Mouse (Mus musculus) liver, adult (tissue): Measurements from ENCODE around the gene Gm11027.
A peak's percentile ranks its signal among the peaks of the same experiment; 100 is the strongest.
"Not testable (repeated sequence)": the region's sequence is repeated elsewhere in the genome, so short reads cannot be mapped to it uniquely, and the experiment has no call there.

Experiments
- GATA4 ChIP-seq: IDR thresholded peaks from 2 replicates; pipeline ENCODE4 v1.6.1; 2014; ENCODE audit warnings: mild to moderate bottlenecking, low read length; ENCODE audit not compliant: insufficient replicate concordance

Gene Gm11027

GRCm38 (mm10) chr12:116275086-116275485 lies at the start of gene Gm11027:
Gene Gm11027 (plus strand): TSS chr12:116275386.
- TF ChIP-seq GATA4, result not testable (repeated sequence)

- no peak for TF ChIP-seq GATA4
Measured at GRCm38 (mm10) chr12:116226289-116227057, 48.7 kb upstream of the Gm11027 start.

GRCm38 (mm10) chr12:116229451-116229850 lies 45.7 kb upstream of the Gm11027 start:
- TF ChIP-seq GATA4, result no peak

- no peak for TF ChIP-seq GATA4
Measured at GRCm38 (mm10) chr12:116231612-116232011, 43.6 kb upstream of the Gm11027 start.

GRCm38 (mm10) chr12:116232061-116232460 lies 43.1 kb upstream of the Gm11027 start:
- TF ChIP-seq GATA4, result no peak

GRCm38 (mm10) chr12:116235356-116235755 lies 39.8 kb upstream of the Gm11027 start:
- TF ChIP-seq GATA4, result no peak

- TF ChIP-seq GATA4, result no peak
Measured at GRCm38 (mm10) chr12:116236658-116237057, 38.5 kb upstream of the Gm11027 start.

GRCm38 (mm10) chr12:116238370-116238769 lies 36.8 kb upstream of the Gm11027 start:
- TF ChIP-seq GATA4, result no peak

GRCm38 (mm10) chr12:116238803-116239202 lies 36.4 kb upstream of the Gm11027 start:
- TF ChIP-seq GATA4, result no peak

- no peak for TF ChIP-seq GATA4
Measured at GRCm38 (mm10) chr12:116244601-116245000, 30.6 kb upstream of the Gm11027 start.

- TF ChIP-seq GATA4, result no peak
Measured at GRCm38 (mm10) chr12:116254652-116255051, 20.5 kb upstream of the Gm11027 start.

GRCm38 (mm10) chr12:116255636-116256035 lies 19.6 kb upstream of the Gm11027 start:
- no peak for TF ChIP-seq GATA4

GRCm38 (mm10) chr12:116258321-116258720 lies 16.9 kb upstream of the Gm11027 start:
- TF ChIP-seq GATA4, result no peak

GRCm38 (mm10) chr12:116262555-116263341 lies 12.4 kb upstream of the Gm11027 start, which contains the start of gene Wdr60:
Gene Wdr60 (minus strand): TSS chr12:116263022.
- peak; percentile 6; the same call in 1 of the 2 replicates for TF ChIP-seq GATA4

GRCm38 (mm10) chr12:116264756-116265155 lies 10.4 kb upstream of the Gm11027 start:
- no peak for TF ChIP-seq GATA4

GRCm38 (mm10) chr12:116265275-116265674 lies 9.9 kb upstream of the Gm11027 start:
- no peak for TF ChIP-seq GATA4
